Mouse (Mus musculus): Measurements from ENCODE around the gene Ehhadh. TPM values are rescaled to one million over a fixed set of nuclear protein-coding genes. Genes with fewer than 3 reads are reported as not detected.

Ehhadh gene
- polyA plus RNA-seq, 1 experiment = 3.9 TPM

GRCm38 (mm10) chr16:21791779-21792178 is 4.2 kb upstream of the Ehhadh start:
- Histone ChIP-seq H3K27me3 (ENCODE audit: control insufficient read depth, insufficient read depth, low read length, poor library complexity, severe bottlenecking) (no peaks in the 10 kb centered on the region), H3K9me3 (replicated peaks; ENCODE audit: control insufficient read depth, insufficient read depth, low read length, poor library complexity, severe bottlenecking) (no peaks in the 10 kb centered on the region), H3K4me3 (ENCODE audit: low read depth, low read length) (no peak overlapping the region), H3K36me3 (ENCODE audit: control insufficient read depth, insufficient read depth, low read length, poor library complexity, severe bottlenecking) (no peaks in the 10 kb centered on the region), H3K9ac (ENCODE audit: low read depth, poor library complexity, severe bottlenecking) (no peak overlapping the region), H3K4me1 (ENCODE audit: control insufficient read depth, insufficient read depth, low read length) (no peaks in the 10 kb centered on the region), H3K27ac (ENCODE audit: insufficient read depth, low read length) (no peak overlapping the region)
- TF ChIP-seq POLR2A (IDR thresholded peaks at IDR 0.05; ENCODE audit: insufficient read depth, low read length) = no peak
- TF ChIP-seq CTCF (IDR thresholded peaks at IDR 0.05; ENCODE audit: low read depth, low read length) = no peak
- no peak for TF ChIP-seq EP300 (IDR thresholded peaks at IDR 0.05; ENCODE audit: insufficient read depth, low read depth, low read length)

- Histone ChIP-seq H3K27ac (ENCODE audit: insufficient read depth, low read length) (no peak overlapping the region), H3K4me1 (ENCODE audit: control insufficient read depth, insufficient read depth, low read length) (no peaks in the 10 kb centered on the region), H3K9me3 (replicated peaks; ENCODE audit: control insufficient read depth, insufficient read depth, low read length, poor library complexity, severe bottlenecking) (no peaks in the 10 kb centered on the region), H3K9ac (ENCODE audit: low read depth, poor library complexity, severe bottlenecking) (no peak overlapping the region), H3K27me3 (ENCODE audit: control insufficient read depth, insufficient read depth, low read length, poor library complexity, severe bottlenecking) (no peaks in the 10 kb centered on the region), H3K36me3 (ENCODE audit: control insufficient read depth, insufficient read depth, low read length, poor library complexity, severe bottlenecking) (no peaks in the 10 kb centered on the region), H3K4me3 (ENCODE audit: low read depth, low read length) (no peak overlapping the region)
- no peak for TF ChIP-seq EP300 (IDR thresholded peaks at IDR 0.05; ENCODE audit: insufficient read depth, low read depth, low read length)
- no peak for TF ChIP-seq POLR2A (IDR thresholded peaks at IDR 0.05; ENCODE audit: insufficient read depth, low read length)
- TF ChIP-seq CTCF (IDR thresholded peaks at IDR 0.05; ENCODE audit: low read depth, low read length) = no peak
These were observed 2.9 kb upstream of the Ehhadh start for GRCm38 (mm10) chr16:21790469-21790868.

DNA sequence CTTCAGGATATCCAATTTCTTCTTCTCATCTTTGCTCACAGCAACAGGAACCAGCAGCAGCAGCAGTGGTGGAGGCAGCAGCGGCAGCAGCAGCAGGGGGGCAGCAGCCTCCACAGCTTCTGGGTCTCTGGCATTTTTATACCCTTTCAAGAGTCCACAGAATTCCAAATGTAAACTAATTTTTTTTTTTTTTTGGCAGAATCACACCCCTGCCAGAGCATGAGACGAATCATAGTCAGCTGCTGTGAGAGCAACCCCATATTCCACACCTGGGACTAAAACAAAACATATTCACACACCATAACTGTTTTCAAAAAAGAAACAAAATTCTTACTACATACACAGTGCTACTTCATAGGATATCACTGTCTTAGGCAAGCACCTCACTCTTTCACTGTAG is 1.6 kb upstream of the Ehhadh start:
- Histone ChIP-seq H3K9ac (ENCODE audit: low read depth, poor library complexity, severe bottlenecking) (no peak overlapping the region), H3K4me3 (ENCODE audit: low read depth, low read length) (no peak overlapping the region), H3K9me3 (replicated peaks; ENCODE audit: control insufficient read depth, insufficient read depth, low read length, poor library complexity, severe bottlenecking) (no peaks in the 10 kb centered on the region), H3K27ac (ENCODE audit: insufficient read depth, low read length) (no peak overlapping the region), H3K4me1 (ENCODE audit: control insufficient read depth, insufficient read depth, low read length) (no peaks in the 10 kb centered on the region), H3K36me3 (ENCODE audit: control insufficient read depth, insufficient read depth, low read length, poor library complexity, severe bottlenecking) (no peaks in the 10 kb centered on the region), H3K27me3 (ENCODE audit: control insufficient read depth, insufficient read depth, low read length, poor library complexity, severe bottlenecking) (no peaks in the 10 kb centered on the region)
- TF ChIP-seq CTCF (IDR thresholded peaks at IDR 0.05; ENCODE audit: low read depth, low read length) (no peak), EP300 (IDR thresholded peaks at IDR 0.05; ENCODE audit: insufficient read depth, low read depth, low read length) (no peak), POLR2A (IDR thresholded peaks at IDR 0.05; ENCODE audit: insufficient read depth, low read length) (no peak)

DNA sequence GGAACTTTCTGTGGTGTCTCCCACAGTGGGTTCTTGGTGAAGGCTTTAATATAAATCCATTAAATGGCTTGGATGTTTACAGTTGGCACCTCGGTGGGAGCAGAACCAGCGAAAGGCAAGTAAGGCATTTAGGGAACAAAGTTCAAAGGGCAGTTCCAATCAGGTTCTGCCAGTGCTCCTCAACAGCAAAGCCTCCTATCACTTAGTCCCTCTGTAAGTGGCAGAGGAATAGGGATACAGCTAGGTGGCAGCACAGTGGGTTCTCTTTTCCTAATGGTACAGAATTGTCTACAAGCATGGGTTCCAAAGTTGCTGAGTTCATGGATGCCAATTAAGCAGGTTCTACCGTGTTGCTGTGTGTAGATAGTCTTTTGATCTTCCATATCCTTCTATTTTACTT is 974 bp upstream of the Ehhadh start:
- no peak for TF ChIP-seq EP300 (IDR thresholded peaks at IDR 0.05; ENCODE audit: insufficient read depth, low read depth, low read length)
- peak; percentile 14 for TF ChIP-seq CTCF (IDR thresholded peaks at IDR 0.05; ENCODE audit: low read depth, low read length)
- no peak overlapping the region for H3K4me3 ChIP-seq (ENCODE audit: low read depth, low read length)
- no peaks in the 10 kb centered on the region for H3K9me3 ChIP-seq (replicated peaks; ENCODE audit: control insufficient read depth, insufficient read depth, low read length, poor library complexity, severe bottlenecking)

DNA sequence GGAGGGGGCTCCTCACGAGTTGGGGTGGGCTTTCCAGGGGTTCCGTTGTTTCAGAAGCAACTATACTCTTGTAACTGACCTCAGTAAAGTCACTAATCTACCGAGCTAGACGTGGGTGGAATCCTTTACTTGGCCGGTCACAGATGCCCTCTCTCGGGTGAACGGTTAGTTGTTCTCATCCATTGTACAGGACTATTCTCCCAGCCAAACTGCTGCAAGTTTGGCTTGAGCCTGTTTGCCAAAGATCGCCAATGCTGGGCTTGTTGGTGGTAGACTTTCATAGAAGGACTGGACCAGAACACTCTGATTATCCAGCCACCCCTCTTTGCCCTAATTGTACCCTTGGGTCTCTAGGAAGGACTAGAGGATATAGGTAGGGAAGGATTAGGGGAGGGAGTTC is 1.3 kb downstream of the Ehhadh start:
- H3K36me3 ChIP-seq (ENCODE audit: control insufficient read depth, insufficient read depth, low read length, poor library complexity, severe bottlenecking) = no peaks in the 10 kb centered on the region
- no peaks in the 10 kb centered on the region for H3K9me3 ChIP-seq (replicated peaks; ENCODE audit: control insufficient read depth, insufficient read depth, low read length, poor library complexity, severe bottlenecking)
- H3K4me1 ChIP-seq (ENCODE audit: control insufficient read depth, insufficient read depth, low read length) = no peaks in the 10 kb centered on the region
- no peak overlapping the region for H3K4me3 ChIP-seq (ENCODE audit: low read depth, low read length)
- TF ChIP-seq EP300 (IDR thresholded peaks at IDR 0.05; ENCODE audit: insufficient read depth, low read depth, low read length) = no peak
- no peak for TF ChIP-seq POLR2A (IDR thresholded peaks at IDR 0.05; ENCODE audit: insufficient read depth, low read length)
- TF ChIP-seq CTCF (IDR thresholded peaks at IDR 0.05; ENCODE audit: low read depth, low read length) = no peak
- no peak overlapping the region for H3K27ac ChIP-seq (ENCODE audit: insufficient read depth, low read length)
- no peak overlapping the region for H3K9ac ChIP-seq (ENCODE audit: low read depth, poor library complexity, severe bottlenecking)
- no peaks in the 10 kb centered on the region for H3K27me3 ChIP-seq (ENCODE audit: control insufficient read depth, insufficient read depth, low read length, poor library complexity, severe bottlenecking)

More for the DNA sequence above, 974 bp upstream of the Ehhadh start:
- no peak overlapping the region for H3K27ac ChIP-seq (ENCODE audit: insufficient read depth, low read length)
- H3K4me1 ChIP-seq (ENCODE audit: control insufficient read depth, insufficient read depth, low read length) = no peaks in the 10 kb centered on the region
- H3K9ac ChIP-seq (ENCODE audit: low read depth, poor library complexity, severe bottlenecking) = no peak overlapping the region
- no peaks in the 10 kb centered on the region for H3K36me3 ChIP-seq (ENCODE audit: control insufficient read depth, insufficient read depth, low read length, poor library complexity, severe bottlenecking)
- no peaks in the 10 kb centered on the region for H3K27me3 ChIP-seq (ENCODE audit: control insufficient read depth, insufficient read depth, low read length, poor library complexity, severe bottlenecking)

GRCm38 (mm10) chr16:21785000-21785399 is 2.6 kb downstream of the Ehhadh start:
- Histone ChIP-seq H3K27me3 (ENCODE audit: control insufficient read depth, insufficient read depth, low read length, poor library complexity, severe bottlenecking) (no peaks in the 10 kb centered on the region), H3K4me1 (ENCODE audit: control insufficient read depth, insufficient read depth, low read length) (no peaks in the 10 kb centered on the region), H3K9ac (ENCODE audit: low read depth, poor library complexity, severe bottlenecking) (no peak overlapping the region), H3K36me3 (ENCODE audit: control insufficient read depth, insufficient read depth, low read length, poor library complexity, severe bottlenecking) (no peaks in the 10 kb centered on the region), H3K9me3 (replicated peaks; ENCODE audit: control insufficient read depth, insufficient read depth, low read length, poor library complexity, severe bottlenecking) (no peaks in the 10 kb centered on the region), H3K27ac (ENCODE audit: insufficient read depth, low read length) (no peak overlapping the region), H3K4me3 (ENCODE audit: low read depth, low read length) (no peak overlapping the region)
- TF ChIP-seq CTCF (IDR thresholded peaks at IDR 0.05; ENCODE audit: low read depth, low read length) = no peak
- no peak for TF ChIP-seq EP300 (IDR thresholded peaks at IDR 0.05; ENCODE audit: insufficient read depth, low read depth, low read length)
- TF ChIP-seq POLR2A (IDR thresholded peaks at IDR 0.05; ENCODE audit: insufficient read depth, low read length) = no peak

Data from ES-Bruce4 (cell line).